Mouse (Mus musculus): ENCODE measurements around the gene Pth. TPM values are rescaled to one million over a fixed set of nuclear protein-coding genes. Genes with fewer than 3 reads are reported as not detected.

The Pth gene
- not detected for polyA plus RNA-seq (2014; fragmentation: Illumina TruSeq; extraction: RNeasy Lipid Tissue Mini Kit (QIAGEN cat#74804))

DNA sequence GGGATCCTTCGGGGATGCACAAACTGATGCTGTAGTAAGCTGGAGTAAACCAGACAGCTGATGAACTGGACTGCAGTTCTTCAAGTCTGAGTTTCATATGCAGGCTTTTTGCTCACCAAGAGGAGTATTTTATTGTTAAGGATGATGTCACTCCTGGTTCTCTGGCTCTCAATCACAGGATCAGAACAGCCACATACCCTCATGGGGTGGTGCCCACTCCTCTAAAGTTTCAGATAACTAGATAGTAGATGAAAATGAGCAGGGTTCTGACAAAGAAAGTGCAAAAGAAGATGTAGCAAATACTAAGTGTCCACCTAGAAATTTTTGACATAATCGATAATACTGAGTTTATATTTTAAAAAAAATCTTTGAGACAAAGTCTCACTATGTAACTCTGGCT, at the start of gene Pth:
Gene Pth (minus strand): TSS at position 101 of the 400 bp plus-strand sequence.

DNA sequence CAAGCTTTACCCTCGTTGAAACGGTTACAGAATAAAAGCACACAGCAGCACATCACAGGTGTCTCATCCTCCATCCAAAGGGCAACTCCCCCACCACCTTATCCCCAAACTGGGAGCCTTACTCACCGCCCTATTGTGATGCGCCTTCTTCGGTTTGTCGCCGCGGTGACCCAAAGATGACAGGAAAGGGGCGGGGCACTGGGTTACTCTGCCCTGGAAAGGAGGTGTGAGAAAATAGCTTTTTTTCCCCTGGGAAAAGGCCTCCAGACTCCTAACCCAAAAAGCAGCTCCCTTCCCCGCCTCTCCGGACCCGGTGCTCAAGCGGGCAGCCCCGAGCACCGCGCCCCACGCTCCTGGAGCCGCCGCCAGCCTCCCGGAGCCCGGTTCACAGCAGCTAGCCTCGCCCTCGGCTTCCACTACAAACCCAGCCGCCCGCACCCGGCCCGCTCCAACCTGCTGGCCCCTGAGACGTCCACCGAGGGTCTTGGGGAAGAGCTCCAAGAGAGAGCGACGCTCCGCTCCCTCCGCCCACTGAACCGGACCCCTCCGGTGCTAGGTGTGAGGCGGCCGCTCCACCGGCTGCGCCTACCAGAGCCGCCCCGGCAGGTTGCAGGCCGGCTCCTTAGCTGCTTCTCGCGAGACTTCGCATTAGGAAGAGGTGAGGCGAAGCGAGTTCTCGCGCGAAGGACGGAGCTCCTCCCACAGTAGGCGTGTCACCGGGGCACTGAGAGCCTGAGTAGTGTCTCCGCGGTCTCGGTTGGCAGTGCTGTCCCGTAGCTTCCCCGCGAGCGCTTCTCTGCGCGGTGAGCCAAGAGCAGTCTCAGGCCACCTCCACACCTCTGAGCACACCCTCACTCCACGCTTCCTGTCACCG, 19.4 kb downstream of the Pth start, which contains the start of gene Btbd10:
Gene Btbd10 (minus strand): TSS at position 647 of the 874 bp plus-strand sequence.

Other genes starting within 250 kb of the Pth start
- gene Arntl, start 181.1 kb downstream of the Pth start, polyA plus RNA-seq (2014; fragmentation: Illumina TruSeq; extraction: RNeasy Lipid Tissue Mini Kit (QIAGEN cat#74804)), result 20.2 TPM
- 59.8 TPM for gene Btbd10, start 19.2 kb downstream of the Pth start, polyA plus RNA-seq (2014; fragmentation: Illumina TruSeq; extraction: RNeasy Lipid Tissue Mini Kit (QIAGEN cat#74804))
- gene Far1, start 125.3 kb upstream of the Pth start, polyA plus RNA-seq (2014; fragmentation: Illumina TruSeq; extraction: RNeasy Lipid Tissue Mini Kit (QIAGEN cat#74804)), result 359 TPM

All from ovary, adult 10 weeks (tissue).